Mouse (Mus musculus): ENCODE results near the gene Dpf3.

The Dpf3 gene

GRCm38 (mm10) chr12:83411721-83412521 is 75.6 kb downstream of the Dpf3 start:
- DNase-seq: no peak

GRCm38 (mm10) chr12:83411032-83411431 is 76.5 kb downstream of the Dpf3 start:
- DNase-seq: no peak

GRCm38 (mm10) chr12:83405374-83406125 is 82.0 kb downstream of the Dpf3 start:
- no peak for DNase-seq

- DNase-seq: peak; percentile 14
Measured at GRCm38 (mm10) chr12:83402270-83402669, 85.2 kb downstream of the Dpf3 start.

- no peak for DNase-seq
Measured at GRCm38 (mm10) chr12:83392011-83392410, 95.5 kb downstream of the Dpf3 start.

- no peak for DNase-seq
Measured at GRCm38 (mm10) chr12:83387554-83387953, 100.0 kb downstream of the Dpf3 start.

GRCm38 (mm10) chr12:83381072-83381471 is 106.4 kb downstream of the Dpf3 start:
- no peak for DNase-seq

GRCm38 (mm10) chr12:83380016-83380415 is 107.5 kb downstream of the Dpf3 start:
- DNase-seq: no peak

- DNase-seq: peak; percentile 86
Measured at GRCm38 (mm10) chr12:83375015-83375831, 112.3 kb downstream of the Dpf3 start.

GRCm38 (mm10) chr12:83373081-83373480 is 114.4 kb downstream of the Dpf3 start:
- DNase-seq: no peak

- DNase-seq: no peak
Measured at GRCm38 (mm10) chr12:83372290-83372689, 115.2 kb downstream of the Dpf3 start.

GRCm38 (mm10) chr12:83370221-83370620 is 117.3 kb downstream of the Dpf3 start:
- peak; percentile 70 for DNase-seq

GRCm38 (mm10) chr12:83369416-83369815 is 118.1 kb downstream of the Dpf3 start:
- DNase-seq: no peak

- DNase-seq: no peak
Measured at GRCm38 (mm10) chr12:83367486-83367885, 120.0 kb downstream of the Dpf3 start.

- no peak for DNase-seq
Measured at GRCm38 (mm10) chr12:83364771-83365170, 122.7 kb downstream of the Dpf3 start.

GRCm38 (mm10) chr12:83361801-83362200 is 125.7 kb downstream of the Dpf3 start:
- DNase-seq: no peak

GRCm38 (mm10) chr12:83352640-83353039 is 134.9 kb downstream of the Dpf3 start:
- no peak for DNase-seq

- no peak for DNase-seq
Measured at GRCm38 (mm10) chr12:83349736-83350135, 137.8 kb downstream of the Dpf3 start.

- DNase-seq: no peak
Measured at GRCm38 (mm10) chr12:83348246-83348645, 139.3 kb downstream of the Dpf3 start.

- DNase-seq: no peak
Measured at GRCm38 (mm10) chr12:83342875-83343185, 144.7 kb downstream of the Dpf3 start.

GRCm38 (mm10) chr12:83342035-83342874 is 145.3 kb downstream of the Dpf3 start:
- DNase-seq: no peak

- no peak for DNase-seq
Measured at GRCm38 (mm10) chr12:83340960-83341359, 146.6 kb downstream of the Dpf3 start.
